Mouse (Mus musculus) v-Abl transformed pro-B cells (cell line): ENCODE results near the gene Tmed2.

Experiments
- in situ Hi-C, 2 experiments: fragments of 400-800 bp; cut with MboI; formaldehyde crosslinking; loops; one replicate each; pipeline ENCODE4 v1.15.1; 2025; ENCODE audit not compliant: unreplicated experiment in 2 of 2

Tmed2 gene

DNA sequence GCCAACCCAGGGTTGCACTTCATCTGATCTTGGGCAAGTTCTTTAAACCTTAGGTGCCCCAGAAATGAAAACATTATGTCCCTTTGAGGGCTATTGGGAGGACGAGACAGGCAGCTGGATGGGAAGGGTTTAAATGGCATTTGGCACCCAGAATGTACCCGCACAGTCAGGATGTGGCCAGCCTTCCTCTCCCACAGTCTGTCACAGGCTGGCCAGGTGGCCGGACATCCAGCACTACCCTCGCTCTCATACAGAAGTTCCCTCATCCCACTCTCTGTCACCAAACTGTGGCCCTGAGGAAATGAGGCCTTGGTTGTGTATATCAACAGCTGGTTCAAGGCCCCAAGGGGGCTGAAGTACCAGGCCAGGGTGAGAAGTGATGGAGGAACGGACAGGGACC, 15.6 kb upstream of the Tmed2 start:
- in situ Hi-C loops: no loop called here

DNA sequence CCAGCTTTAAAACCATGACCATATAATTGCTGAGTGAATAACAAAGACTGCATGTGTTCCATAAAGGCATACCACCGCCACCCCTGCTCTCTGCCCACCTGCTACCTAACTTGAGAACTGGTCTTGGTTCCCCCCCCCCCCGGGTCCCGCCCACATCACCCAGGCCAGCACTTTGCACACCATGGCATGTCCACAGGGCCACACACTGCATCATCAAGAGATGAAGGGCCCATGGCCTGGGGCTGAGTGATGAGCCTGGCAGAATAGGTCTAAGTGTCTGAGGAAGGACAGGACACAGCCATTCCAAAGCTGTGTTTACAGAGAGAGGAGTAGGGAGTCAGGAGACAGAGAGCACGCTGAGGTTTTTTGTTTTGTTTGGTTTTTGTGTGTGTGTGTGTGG, 12.1 kb upstream of the Tmed2 start:
- in situ Hi-C loops: no loop called here

- in situ Hi-C loops: no loop called here
Measured at GRCm38 (mm10) chr5:124528791-124529190, 11.7 kb upstream of the Tmed2 start.

GRCm38 (mm10) chr5:124529191-124529651, 11.3 kb upstream of the Tmed2 start:
- in situ Hi-C loops: no loop called here

- in situ Hi-C loops: loop anchor here (5.0 kb wide), 2 partner anchors 37 to 92 kb away; partner anchors contain the start of gene Kmt5a (in 1 of the 2)
Measured at GRCm38 (mm10) chr5:124529697-124530096, 10.8 kb upstream of the Tmed2 start.

DNA sequence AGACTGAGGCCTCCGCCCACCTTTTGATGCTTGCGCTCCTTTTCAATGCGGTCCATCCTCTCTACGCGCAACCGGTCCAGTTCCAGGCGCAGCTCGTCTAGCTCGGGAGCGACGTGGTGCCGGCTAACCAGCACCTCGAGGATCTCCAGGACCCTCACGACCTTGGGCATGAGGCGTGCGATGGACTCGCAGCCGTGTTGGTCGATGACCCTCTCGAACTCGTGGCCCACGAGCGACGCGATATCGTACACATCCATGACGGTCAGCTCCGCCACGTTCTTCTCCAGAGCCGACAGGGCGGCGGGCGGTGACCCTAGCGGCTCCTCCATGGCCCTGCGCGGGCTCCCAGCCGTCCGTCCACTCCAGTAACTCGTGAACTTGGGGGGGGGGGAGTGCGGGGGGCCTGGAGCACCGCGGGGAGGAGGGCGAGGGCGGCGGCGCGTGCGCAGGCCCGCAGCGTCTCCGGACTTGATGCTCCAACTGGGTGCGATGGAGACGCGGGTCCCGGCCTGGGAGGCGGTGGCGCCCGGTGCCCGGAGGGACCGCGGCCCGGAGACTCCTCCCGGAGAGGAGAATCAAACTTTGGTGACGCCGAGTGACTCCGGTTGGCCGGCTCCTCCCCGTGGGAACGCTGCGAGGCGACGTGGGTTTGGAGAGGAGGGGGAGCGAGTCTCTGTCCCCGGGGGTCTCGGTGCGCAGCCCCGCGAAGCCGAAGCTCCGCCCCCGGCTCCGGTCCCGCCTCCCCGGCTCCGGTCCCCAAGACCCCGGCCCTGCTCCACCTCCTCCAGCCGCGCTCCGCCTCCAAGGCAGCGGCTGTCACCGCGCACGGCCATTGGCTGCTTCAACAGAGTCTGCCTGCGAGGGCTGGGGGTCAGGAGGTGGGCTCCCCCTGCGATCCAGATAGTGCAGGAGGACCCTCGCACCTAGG, 9.6 kb upstream of the Tmed2 start, which contains the start of gene Rilpl1:
Gene Rilpl1 (minus strand): TSS at position 737 of the 928 bp plus-strand sequence.
- in situ Hi-C loops: loop anchor here (5.0 kb wide), 2 partner anchors 39 to 94 kb away; partner anchors contain the start of gene Kmt5a (in 1 of the 2)

- in situ Hi-C loops: loop anchor here (5.0 kb wide), 2 partner anchors 39 to 94 kb away; partner anchors contain the start of gene Kmt5a (in 1 of the 2)
Measured at GRCm38 (mm10) chr5:124531583-124531930, 8.9 kb upstream of the Tmed2 start.

DNA sequence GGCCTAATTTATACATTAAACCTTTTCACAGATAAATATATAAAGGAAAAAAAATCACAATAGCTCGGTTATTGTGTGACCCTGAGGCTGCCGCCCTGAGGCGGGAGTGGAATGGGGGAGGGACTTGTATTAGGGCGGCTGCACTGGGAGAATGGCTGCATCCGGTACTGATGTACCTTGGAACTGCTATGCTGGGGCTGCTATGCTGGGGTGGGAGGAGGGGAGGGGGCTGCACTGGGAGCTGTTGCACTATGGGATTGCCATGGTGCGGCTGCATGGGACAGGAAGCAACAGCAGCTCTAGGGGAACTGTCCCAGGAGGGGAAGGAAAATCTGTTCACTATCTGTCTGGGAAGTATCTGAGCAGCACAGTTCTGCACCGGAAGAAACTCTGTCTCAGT, 8.0 kb upstream of the Tmed2 start:
- in situ Hi-C loops: loop anchor here (5.0 kb wide), 2 partner anchors 40 to 95 kb away; partner anchors contain the start of gene Kmt5a (in 1 of the 2)

DNA sequence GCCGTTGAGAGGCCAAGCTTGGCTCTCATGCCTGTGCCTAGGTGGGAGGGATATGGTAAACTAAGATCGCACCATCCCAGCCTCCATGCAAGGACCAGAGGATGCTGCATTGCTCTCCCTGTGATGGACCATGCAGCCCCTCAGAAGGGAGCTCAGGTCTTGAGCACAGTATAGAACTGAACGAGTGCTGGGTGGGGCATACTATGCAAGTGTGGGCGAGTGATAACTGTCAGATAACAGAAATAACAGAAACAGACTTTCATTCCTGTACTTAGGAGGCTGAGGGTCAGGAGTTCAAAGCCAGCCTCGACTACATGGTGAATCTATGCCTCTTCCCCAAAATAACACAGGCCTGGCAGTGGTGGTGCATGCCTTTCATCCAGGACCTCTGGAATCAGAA, 5.5 kb upstream of the Tmed2 start:
- in situ Hi-C loops: loop anchor here in 1 of 2 experiments (5.0 kb wide), 1 partner anchor 98 kb away; the partner anchor contains the start of gene Kmt5a

- in situ Hi-C loops: loop anchor here in 1 of 2 experiments (5.0 kb wide), 1 partner anchor 99 kb away; the partner anchor contains the start of gene Kmt5a
Measured at GRCm38 (mm10) chr5:124536776-124537175, 3.7 kb upstream of the Tmed2 start.

- in situ Hi-C loops: loop anchor here in 1 of 2 experiments (5.0 kb wide), 1 partner anchor 102 kb away; the partner anchor contains the start of gene Kmt5a
Measured at GRCm38 (mm10) chr5:124538813-124539792, 1.4 kb upstream of the Tmed2 start.

- in situ Hi-C loops: loop anchor here in 1 of 2 experiments (5.0 kb wide), 1 partner anchor 103 kb away; the partner anchor contains the start of gene Kmt5a
Measured at GRCm38 (mm10) chr5:124539905-124540304, 590 bp upstream of the Tmed2 start.

DNA sequence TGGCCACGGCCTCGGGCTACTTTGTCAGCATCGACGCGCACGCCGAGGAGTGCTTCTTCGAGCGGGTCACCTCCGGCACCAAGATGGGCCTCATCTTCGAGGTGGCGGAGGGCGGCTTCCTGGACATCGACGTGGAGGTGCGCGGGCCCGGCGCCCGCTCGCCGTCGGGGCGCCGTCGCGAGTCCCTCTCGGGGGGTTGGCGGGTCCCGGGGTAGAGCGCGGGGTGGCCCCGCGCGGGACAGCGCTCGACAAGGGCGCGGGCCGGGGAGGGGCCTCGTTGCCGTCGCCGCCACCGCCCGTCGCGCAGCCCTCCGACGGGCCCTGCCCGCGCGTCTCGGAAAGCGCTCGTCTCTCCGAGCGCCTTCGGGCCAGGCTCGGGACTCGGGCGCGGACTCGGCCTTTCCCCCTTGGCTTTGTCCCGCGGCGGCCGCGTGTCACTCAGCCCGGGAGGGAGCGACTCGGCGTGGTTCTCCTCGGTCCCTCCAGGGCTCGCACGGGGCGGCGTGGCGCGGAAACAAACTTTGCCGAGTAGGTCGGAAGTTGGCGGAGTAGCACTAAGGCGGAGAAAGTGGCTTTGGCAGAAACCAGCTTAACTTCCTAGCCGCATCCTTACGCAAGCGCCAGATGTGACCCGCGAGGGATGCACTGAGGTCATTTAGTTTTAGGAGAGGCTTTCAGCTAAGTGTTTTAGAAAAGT, 558 bp downstream of the Tmed2 start:
- in situ Hi-C loops: no loop called here

DNA sequence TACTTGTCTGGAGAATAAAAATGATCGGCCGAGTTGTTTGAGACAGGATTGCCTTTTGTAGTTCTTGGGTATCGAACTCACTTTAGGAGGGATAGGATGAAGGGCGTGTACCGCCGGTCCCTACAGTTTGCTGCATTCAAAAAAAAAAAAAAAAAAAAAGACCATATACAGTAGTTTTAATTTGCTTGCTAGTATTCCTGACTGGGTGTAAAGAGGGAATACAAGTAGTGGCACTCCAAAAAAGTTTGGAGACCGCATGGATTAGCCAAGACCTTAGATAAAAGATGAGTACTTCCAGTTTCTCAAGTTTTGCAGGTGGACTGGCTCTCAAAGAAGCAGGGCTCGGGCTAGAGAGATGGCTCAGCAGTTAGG, 1.1 kb downstream of the Tmed2 start:
- in situ Hi-C loops: no loop called here

DNA sequence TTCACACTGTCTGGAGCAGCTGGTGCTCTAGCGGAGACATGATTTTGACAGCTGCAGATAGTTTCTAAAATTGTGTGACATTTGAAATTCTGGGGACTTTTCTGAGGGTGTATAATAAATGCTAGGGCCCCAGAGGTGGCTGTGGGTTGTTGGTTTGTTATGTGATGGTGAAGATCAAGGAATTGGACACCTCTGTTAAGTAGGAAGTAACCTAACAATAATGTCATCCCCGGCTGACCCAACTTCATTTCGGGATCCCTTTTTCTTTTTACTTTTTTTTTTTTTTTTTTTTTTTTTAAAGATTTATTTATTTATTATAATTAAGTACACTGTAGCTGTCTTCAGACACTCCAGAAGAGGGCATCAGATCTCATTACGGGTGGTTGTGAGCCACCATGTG, 10.2 kb downstream of the Tmed2 start:
- in situ Hi-C loops: loop anchor here in 1 of 2 experiments (5.0 kb wide), 1 partner anchor 193 kb away; no protein-coding TSS in a partner anchor

DNA sequence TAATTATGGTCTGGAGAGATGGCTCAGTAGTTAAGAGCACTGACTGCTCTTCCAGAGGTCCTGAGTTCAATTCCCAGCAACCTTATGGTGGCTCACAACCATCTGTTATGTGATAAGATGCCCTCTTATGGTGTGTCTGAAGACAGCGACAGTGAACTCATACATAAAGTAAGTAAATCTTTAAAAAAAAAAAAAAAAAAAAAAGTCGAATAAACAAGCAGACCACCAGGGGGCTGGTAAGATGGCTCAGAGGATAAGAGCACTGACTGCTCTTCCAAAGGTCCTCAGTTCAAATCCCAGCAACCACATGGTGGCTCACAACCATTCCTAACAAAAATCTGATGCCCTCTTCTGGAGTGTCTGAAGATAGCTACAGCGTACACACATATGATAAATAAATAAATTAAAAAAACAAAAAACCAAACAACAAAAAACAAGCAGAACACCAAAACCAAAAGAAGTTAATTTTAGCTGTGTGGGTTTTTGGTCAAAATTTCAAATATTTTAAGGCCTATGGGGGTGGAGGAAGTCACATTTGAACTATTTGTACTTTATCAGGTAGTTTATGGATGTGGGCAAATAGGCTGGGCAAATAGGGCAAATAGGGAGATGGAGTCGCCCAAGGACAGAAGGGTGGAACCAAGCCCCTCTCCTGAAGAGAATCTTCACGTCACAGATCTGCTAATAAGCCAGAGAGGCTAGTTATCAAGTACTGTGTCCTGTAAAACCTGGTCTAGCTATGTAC, 11.0 kb downstream of the Tmed2 start:
- in situ Hi-C loops: loop anchor here in 1 of 2 experiments (5.0 kb wide), 1 partner anchor 194 kb away; no protein-coding TSS in a partner anchor

DNA sequence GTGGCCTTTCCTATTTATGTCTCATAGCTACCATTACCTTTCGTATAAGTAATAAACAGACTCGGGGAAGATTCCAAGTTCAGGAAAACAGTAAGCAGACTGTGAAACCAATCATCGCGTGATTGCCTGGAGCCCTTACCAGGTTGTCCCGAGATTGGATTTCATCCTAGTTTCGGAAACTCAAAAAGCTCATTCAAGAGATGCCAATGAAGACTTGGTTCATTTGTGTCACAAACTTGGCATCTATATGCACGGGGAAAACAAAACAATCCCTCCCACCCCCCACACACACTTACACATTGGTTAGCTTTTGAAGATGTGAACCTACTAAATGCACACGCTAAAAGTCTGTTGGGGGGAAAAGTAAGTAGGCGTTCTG, 11.6 kb downstream of the Tmed2 start:
- in situ Hi-C loops: loop anchor here in 1 of 2 experiments (5.0 kb wide), 1 partner anchor 195 kb away; no protein-coding TSS in a partner anchor

DNA sequence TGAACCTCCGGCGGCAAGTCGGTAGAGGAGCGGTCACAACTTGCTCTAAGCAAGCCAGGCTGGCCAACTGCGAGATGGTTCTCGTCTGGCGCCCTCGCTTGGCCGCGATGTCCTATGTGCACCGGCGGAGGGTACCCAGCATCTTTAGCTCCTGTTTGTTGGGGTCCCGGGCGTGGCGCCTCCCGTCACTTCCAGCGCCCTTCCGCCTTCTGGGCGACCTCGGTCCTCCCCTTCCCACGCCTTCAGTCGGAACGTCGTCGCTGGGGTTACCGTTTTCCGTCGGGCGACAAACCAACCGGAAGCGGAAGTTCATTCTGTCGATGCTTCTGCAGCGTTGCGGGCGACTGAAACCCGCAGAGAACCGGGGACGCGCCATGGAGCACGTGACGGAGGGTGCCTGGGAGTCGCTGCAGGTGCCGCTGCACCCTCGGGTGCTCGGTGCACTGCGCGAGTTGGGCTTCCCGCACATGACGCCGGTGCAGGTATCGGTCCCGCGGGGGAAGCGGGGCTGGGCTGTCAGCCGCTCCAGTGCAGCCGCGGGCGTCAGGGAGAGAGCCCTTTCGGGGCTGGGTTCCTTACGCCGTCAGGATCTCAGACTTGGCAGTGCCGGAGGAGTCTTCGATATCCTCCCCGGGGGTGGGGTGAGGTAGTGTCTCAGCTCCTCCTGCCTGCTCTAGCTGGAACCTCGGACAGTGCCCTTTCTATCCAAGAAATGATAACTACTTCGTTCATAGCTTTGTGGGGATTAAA, 12.2 kb downstream of the Tmed2 start, which contains the start of gene Ddx55:
Gene Ddx55 (plus strand): TSS at position 307 of the 750 bp plus-strand sequence.
- in situ Hi-C loops: loop anchor here in 1 of 2 experiments (5.0 kb wide), 1 partner anchor 195 kb away; no protein-coding TSS in a partner anchor
